Mouse (Mus musculus) ES-Bruce4 (cell line): ENCODE results near the gene Plcb3. TPM values are rescaled to one million over a fixed set of nuclear protein-coding genes. Genes with fewer than 3 reads are reported as not detected.

ENCODE experiments used
- H3K27ac ChIP-seq: 2 replicates; pipeline ENCODE4 v1.5.1; 2012; ENCODE audit warnings: low read length, inconsistent platforms; ENCODE audit not compliant: insufficient read depth
- H3K27me3 ChIP-seq: 2 replicates; pipeline ENCODE4 v1.6.1; 2012; ENCODE audit warnings: mild to moderate bottlenecking, low read length, inconsistent platforms; ENCODE audit not compliant: control insufficient read depth, poor library complexity, insufficient read depth, severe bottlenecking
- H3K36me3 ChIP-seq: 2 replicates; pipeline ENCODE4 v1.6.1; 2012; ENCODE audit warnings: inconsistent platforms, mild to moderate bottlenecking, low read length, moderate library complexity; ENCODE audit not compliant: control insufficient read depth, poor library complexity, insufficient read depth, severe bottlenecking
- H3K4me1 ChIP-seq: one replicate; pipeline ENCODE4 v1.8.1; 2011; ENCODE audit warnings: low read length; ENCODE audit not compliant: control insufficient read depth, insufficient read depth
- H3K4me3 ChIP-seq: 2 replicates; pipeline ENCODE4 v1.5.1; 2011; ENCODE audit warnings: low read depth, mild to moderate bottlenecking, low read length
- H3K9ac ChIP-seq: 2 replicates; pipeline ENCODE4 v1.6.1; 2012; ENCODE audit warnings: low read depth, mild to moderate bottlenecking, inconsistent platforms; ENCODE audit not compliant: poor library complexity, severe bottlenecking
- H3K9me3 ChIP-seq: replicated peaks from 2 replicates; pipeline ENCODE4 v1.6.1; 2012; ENCODE audit warnings: mild to moderate bottlenecking, low read length, inconsistent platforms; ENCODE audit not compliant: control insufficient read depth, poor library complexity, insufficient read depth, severe bottlenecking
- CTCF ChIP-seq: IDR thresholded peaks from one replicate; pipeline ENCODE4 v1.8.1; 2011; ENCODE audit warnings: low read depth, low read length
- EP300 ChIP-seq: IDR thresholded peaks from 2 replicates; pipeline ENCODE4 v1.6.1; 2011; ENCODE audit warnings: low read depth, low read length; ENCODE audit not compliant: insufficient read depth
- POLR2A ChIP-seq: IDR thresholded peaks from one replicate; pipeline ENCODE4 v1.8.1; 2011; ENCODE audit warnings: low read length; ENCODE audit not compliant: insufficient read depth
- polyA plus RNA-seq: library from polyadenylated mRNA; stranded (reverse); fragments of >200 nt; gene quantifications from 2 replicates; pipeline ENCODE4 v1.2.4, GENCODE M21; 2011; ENCODE audit warnings: low read depth; ENCODE audit not compliant: missing spikeins, insufficient read depth, insufficient read length

Gene Plcb3
- polyA plus RNA-seq, 1 experiment: 42.4 TPM

DNA sequence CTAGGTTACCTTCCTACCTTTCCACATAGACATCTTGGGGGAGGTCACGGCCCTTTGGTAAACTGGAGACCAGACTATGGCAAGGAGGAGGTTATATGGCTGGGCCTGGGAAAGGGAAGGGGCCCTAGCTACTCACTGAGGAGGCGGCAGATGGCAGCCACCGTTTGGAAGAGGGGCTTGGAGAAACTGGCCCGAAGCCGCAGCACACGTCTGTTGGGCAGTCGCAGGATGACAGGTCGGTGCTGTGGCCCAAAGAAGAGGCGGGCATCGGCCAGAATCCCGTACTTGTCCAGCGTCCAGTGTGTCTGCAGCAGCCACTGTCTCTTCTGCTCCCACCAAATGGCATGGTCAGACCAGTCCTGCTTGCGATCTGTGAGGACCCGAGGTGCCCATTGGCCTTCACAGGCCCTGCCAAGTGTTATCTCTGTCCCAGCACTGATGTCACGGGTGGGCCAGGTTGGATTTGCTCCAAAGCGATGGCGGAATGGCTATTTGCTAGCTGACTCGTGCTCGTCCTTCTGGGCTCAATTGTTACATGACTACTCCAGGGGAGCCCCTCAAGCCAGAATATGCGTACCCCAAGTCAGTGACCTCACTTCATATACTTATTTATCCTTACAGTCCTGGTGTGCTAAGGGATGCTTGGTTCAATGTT lies 38.3 kb upstream of the Plcb3 start:
- no peak overlapping the region for H3K4me3 ChIP-seq
- no peaks in the 10 kb centered on the region for H3K27me3 ChIP-seq
- H3K9ac ChIP-seq: no peak overlapping the region
- no peaks in the 10 kb centered on the region for H3K9me3 ChIP-seq
- 0 out of 2 replicates have a peak, but pooled peaks cover 4% of the 10 kb centered on the region for H3K36me3 ChIP-seq
- H3K4me1 ChIP-seq: no peaks in the 10 kb centered on the region
- H3K27ac ChIP-seq: no peak overlapping the region
- TF ChIP-seq CTCF (no peak), EP300 (no peak), POLR2A (no peak)

DNA sequence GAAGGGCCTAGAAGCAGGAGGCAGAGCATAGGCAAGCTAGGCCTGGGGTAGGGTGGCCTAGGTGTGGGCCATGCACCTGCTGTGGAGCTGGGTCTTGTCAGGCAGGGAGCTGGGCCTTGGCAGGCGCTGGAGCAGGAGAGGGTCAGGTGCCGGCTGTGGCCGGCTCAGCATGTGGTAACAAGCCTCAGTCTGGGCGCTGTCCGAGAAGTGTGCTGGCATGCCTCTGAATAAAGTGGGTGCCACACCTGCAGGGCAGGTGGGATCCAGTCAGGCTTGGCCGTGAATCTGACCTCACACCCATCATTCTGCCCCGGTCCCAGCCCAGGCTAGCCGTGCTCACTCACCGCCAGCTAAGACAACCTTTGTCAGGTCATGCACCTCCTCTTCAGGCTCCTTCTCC lies 37.7 kb upstream of the Plcb3 start:
- H3K9ac ChIP-seq: no peak overlapping the region
- no peaks in the 10 kb centered on the region for H3K27me3 ChIP-seq
- TF ChIP-seq EP300: no peak
- TF ChIP-seq CTCF: no peak
- TF ChIP-seq POLR2A: no peak
- no peaks in the 10 kb centered on the region for H3K36me3 ChIP-seq
- no peaks in the 10 kb centered on the region for H3K9me3 ChIP-seq
- H3K4me3 ChIP-seq: no peak overlapping the region
- H3K27ac ChIP-seq: no peak overlapping the region
- no peaks in the 10 kb centered on the region for H3K4me1 ChIP-seq

DNA sequence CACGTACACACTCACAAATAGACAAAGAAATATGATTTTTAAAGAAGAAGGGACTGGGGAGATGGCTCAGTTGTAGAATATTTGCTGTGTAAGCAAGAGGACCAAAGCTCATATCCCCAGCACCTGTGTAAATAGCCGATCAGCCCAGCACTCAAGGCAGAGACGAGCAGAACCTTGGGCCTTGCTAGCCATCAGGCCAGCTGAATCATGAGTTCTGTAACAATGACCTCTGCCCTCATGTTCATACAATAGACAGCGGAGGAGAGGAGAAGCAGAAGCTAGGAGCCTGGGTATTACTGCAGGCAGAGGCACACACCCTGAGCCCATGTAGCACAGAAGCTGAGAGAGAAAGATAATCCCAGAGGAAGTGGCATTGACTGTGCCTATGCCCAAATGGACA lies 36.2 kb upstream of the Plcb3 start:
- no peak overlapping the region for H3K27ac ChIP-seq
- TF ChIP-seq EP300 (no peak), CTCF (no peak), POLR2A (no peak)
- no peak overlapping the region for H3K4me3 ChIP-seq
- no peaks in the 10 kb centered on the region for H3K4me1 ChIP-seq
- H3K9ac ChIP-seq: no peak overlapping the region
- H3K36me3 ChIP-seq: no peaks in the 10 kb centered on the region
- H3K9me3 ChIP-seq: no peaks in the 10 kb centered on the region
- H3K27me3 ChIP-seq: no peaks in the 10 kb centered on the region

DNA sequence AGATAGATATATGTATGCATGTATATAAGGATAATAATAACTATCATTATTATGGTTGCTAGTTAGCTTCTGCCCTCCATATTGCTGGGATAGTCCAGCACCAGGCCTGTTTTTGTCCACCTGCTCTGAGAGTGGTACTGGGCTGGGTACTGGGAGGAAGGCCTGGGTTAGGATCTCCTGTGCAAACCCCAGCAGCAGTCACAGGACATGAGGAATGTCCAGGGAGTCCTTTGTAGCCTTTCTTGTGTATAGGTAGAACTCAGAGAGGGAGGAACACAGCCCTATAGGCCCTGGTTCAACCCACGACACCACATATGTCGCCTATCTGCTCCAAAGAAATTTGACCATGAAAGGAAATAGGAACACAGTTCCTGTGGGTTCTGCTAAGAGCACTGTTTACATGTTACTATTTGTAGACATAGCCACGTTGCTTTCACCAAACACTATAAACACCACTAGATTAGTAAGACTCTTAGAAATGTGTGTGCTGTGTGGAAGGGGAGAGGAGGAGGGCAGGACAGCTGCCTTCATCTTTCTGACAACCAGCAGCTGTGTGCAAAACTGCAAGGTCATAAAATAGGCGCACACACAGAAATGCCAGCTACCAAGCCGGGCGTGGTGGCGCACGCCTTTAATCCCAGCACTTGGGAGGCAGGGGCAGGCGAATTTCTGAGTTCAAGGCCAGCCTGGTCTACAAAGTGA lies 30.8 kb upstream of the Plcb3 start:
- Histone ChIP-seq H3K9ac (no peak overlapping the region), H3K9me3 (no peaks in the 10 kb centered on the region), H3K27me3 (no peaks in the 10 kb centered on the region), H3K27ac (no peak overlapping the region), H3K4me1 (no peaks in the 10 kb centered on the region), H3K4me3 (no peak overlapping the region), H3K36me3 (no peaks in the 10 kb centered on the region)
- TF ChIP-seq CTCF (no peak), POLR2A (no peak), EP300 (no peak)

DNA sequence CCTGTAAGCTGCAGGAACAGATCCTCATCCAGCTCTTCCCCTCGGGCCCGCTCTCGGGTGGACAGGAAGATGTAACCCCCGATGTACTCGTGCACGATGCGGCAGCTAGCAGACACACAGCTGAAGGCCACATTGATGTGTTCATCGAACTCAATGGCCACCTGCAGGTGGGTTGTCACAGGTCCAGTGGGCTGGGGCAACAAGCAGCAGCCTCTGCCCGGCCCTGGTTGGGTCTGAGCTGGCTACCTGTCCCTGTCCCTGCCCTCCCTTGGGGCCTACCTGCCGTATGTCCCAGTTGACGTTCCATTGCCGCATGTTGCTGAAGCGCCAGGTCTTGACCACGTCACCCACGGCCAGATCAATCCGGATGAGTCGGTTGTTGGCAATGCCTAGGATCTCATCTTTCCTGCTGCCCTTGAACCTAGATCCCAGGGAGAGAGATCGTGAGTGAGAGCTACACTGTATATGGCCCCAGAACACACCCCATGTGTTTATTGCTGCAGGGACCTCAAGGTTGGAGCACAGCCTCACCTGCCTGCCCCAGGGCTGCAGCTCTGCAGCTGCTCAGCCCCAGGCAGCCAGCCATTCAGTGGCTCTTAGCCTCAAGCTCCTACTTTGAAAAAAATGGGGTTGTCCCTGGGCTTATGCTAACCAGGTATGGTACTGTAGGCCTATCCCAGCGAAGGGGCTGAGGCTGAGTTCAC lies 23.2 kb upstream of the Plcb3 start:
- H3K27me3 ChIP-seq: no peaks in the 10 kb centered on the region
- no peaks in the 10 kb centered on the region for H3K4me1 ChIP-seq
- H3K4me3 ChIP-seq: no peak overlapping the region
- no peak overlapping the region for H3K27ac ChIP-seq
- H3K36me3 ChIP-seq: no peaks in the 10 kb centered on the region
- no peak for TF ChIP-seq CTCF
- H3K9me3 ChIP-seq: no peaks in the 10 kb centered on the region; the same call in 1 of the 2 replicates
- H3K9ac ChIP-seq: no peak overlapping the region

DNA sequence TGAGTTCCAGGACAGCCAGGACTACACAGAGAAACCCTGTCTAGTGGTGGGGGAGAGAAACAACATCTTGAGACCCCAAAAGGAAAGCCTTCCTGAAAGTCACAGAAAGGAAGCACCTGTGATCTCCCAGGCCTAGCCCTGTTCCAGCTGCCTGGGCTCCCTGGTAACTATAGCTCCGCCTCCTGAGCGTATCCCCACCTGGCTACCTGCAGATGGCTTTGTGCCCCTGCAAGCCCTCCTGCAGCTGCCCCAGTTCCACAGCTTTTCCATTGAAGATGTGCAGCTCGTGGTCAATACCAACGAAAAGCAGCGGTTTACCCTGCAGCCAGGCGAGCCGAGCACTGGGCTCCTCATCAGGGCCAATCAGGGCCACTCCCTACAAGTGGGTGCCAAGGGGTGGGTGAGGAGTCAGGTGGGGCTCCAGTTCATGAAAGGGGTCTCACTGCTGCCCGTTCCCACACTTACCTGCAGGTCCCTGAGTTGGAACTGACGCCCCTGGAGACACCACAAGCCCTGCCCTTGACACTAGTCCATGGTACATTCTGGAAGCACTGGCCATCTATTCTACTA lies 21.5 kb upstream of the Plcb3 start:
- H3K9ac ChIP-seq: no peak overlapping the region
- no peaks in the 10 kb centered on the region; the same call in 1 of the 2 replicates for H3K9me3 ChIP-seq
- no peaks in the 10 kb centered on the region for H3K27me3 ChIP-seq
- no peak overlapping the region for H3K27ac ChIP-seq
- H3K4me1 ChIP-seq: no peaks in the 10 kb centered on the region
- no peak for TF ChIP-seq EP300
- TF ChIP-seq CTCF: no peak
- no peak for TF ChIP-seq POLR2A
- no peak overlapping the region for H3K4me3 ChIP-seq
- H3K36me3 ChIP-seq: no peaks in the 10 kb centered on the region
